Mouse (Mus musculus) forebrain, embryonic 16.5 days (tissue): ENCODE data around the gene Brd3. TPM values are rescaled to one million over a fixed set of nuclear protein-coding genes. Genes with fewer than 3 reads are reported as not detected.

Experiments used
- ATAC-seq: fragments of 200-750 bp; cut with Nextera tagmentation; 2 replicates; pipeline ENCODE4 v1.8.0; 2017; ENCODE audit warnings: mild to moderate bottlenecking, moderate library complexity
- H3K27ac ChIP-seq: fragments of 300-500 bp; sonication (generic); 2 replicates; pipeline ENCODE4 v1.5.1; 2014; ENCODE audit warnings: low read length, control low read depth
- H3K27me3 ChIP-seq: fragments of 300-500 bp; sonication (generic); replicated peaks from 2 replicates; pipeline ENCODE4 v1.6.1; 2014; ENCODE audit warnings: low read length; ENCODE audit not compliant: control insufficient read depth, insufficient read depth
- H3K36me3 ChIP-seq: fragments of 300-500 bp; sonication (generic); 2 replicates; pipeline ENCODE4 v1.6.1; 2014; ENCODE audit not compliant: control insufficient read depth, insufficient read depth
- H3K4me1 ChIP-seq: fragments of 300-500 bp; sonication (generic); replicated peaks from 2 replicates; pipeline ENCODE4 v1.6.1; 2014; ENCODE audit warnings: low read length; ENCODE audit not compliant: control insufficient read depth, insufficient read depth
- H3K4me2 ChIP-seq: fragments of 300-500 bp; sonication (generic); 2 replicates; pipeline ENCODE4 v1.6.1; 2014; ENCODE audit warnings: mild to moderate bottlenecking, low read length, control low read depth
- H3K4me3 ChIP-seq: fragments of 300-500 bp; sonication (generic); replicated peaks from 2 replicates; pipeline ENCODE4 v1.5.1; 2014; ENCODE audit warnings: mild to moderate bottlenecking, low read length, control low read depth
- H3K9ac ChIP-seq: fragments of 300-500 bp; sonication (generic); replicated peaks from 2 replicates; pipeline ENCODE4 v1.6.1; 2014; ENCODE audit warnings: low read depth, low read length, control low read depth
- H3K9me3 ChIP-seq: fragments of 300-500 bp; sonication (generic); 2 replicates; pipeline ENCODE4 v1.6.1; 2016; ENCODE audit warnings: low read length; ENCODE audit not compliant: control insufficient read depth
- WGBS: fragments of 180-500 bp; shearing (Covaris S2); extraction: QIAGEN DNeasy Blood & Tissue Kit; methylation state at CpG from one replicate; pipeline ENCODE4 v1.1.7; 2014; 5-methylcytosine and 5-hydroxymethylcytosine counted together
- polyA plus RNA-seq: library from polyadenylated mRNA; unstranded; fragments of >200 nt; fragmentation: Nextera tagmentation; extraction: Ambion mirVana; gene quantifications from 2 replicates; pipeline ENCODE4 v1.2.1, GENCODE M21; 2015

The Brd3 gene
- polyA plus RNA-seq, 1 experiment from 2014 or later: 153 TPM

DNA sequence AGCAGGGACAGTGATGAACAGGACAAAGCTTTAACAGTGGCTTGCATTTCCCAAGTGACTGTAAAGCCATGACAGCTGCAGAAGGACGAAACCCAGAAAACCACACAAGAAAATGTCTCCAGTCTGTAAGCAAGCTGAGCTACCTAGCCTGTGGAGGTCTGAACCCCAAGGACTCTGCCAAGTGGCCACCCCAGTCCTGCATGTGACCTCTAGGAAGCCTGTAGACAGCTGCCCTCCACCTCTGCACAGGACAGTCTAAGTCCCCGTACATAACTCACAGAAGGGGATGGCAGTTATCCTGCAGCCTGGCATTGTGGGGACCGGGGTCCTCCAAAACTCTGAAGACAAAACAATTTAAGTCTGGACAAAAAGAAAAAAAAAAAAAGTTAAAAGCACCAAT, 61.6 kb downstream of the Brd3 start:
- Histone ChIP-seq H3K4me3 (no peak overlapping the region), H3K4me1 (peaks cover 13% of the 10 kb centered on the region), H3K9me3 (no peaks in the 10 kb centered on the region), H3K27ac (no peak overlapping the region), H3K4me2 (no peak overlapping the region), H3K27me3 (no peaks in the 10 kb centered on the region), H3K36me3 (peaks cover 35% of the 10 kb centered on the region), H3K9ac (no peak overlapping the region)
- ATAC-seq: no peak
- WGBS: 93% methylated on average over 3 of the region's 3 CpGs

DNA sequence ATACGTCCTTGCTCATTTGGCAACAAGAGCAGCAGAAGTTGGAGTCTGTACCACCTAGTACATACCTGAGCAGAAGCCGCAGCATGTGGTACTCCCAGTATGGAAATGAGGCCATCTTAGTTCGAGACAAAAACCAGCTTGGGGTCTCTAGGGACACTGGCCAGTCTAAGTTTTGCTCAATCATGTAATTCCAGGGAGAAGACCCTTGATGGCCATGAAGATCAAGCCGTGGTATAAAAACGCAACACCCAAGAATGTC, 64.1 kb downstream of the Brd3 start:
- H3K9ac ChIP-seq: no peak overlapping the region
- H3K4me3 ChIP-seq: peak overlapping the region; percentile 75; the same call in 1 of the 2 replicates
- H3K4me1 ChIP-seq: peaks cover 13% of the 10 kb centered on the region
- ATAC-seq: no peak
- no peaks in the 10 kb centered on the region for H3K9me3 ChIP-seq
- H3K4me2 ChIP-seq: peak overlapping the region; percentile 74
- no peak overlapping the region for H3K27ac ChIP-seq
- WGBS: 72% methylated on average over 5 of the region's 5 CpGs
- H3K27me3 ChIP-seq: no peaks in the 10 kb centered on the region
- H3K36me3 ChIP-seq: peaks cover 12% of the 10 kb centered on the region

GRCm38 (mm10) chr2:27442708-27443449, 64.6 kb downstream of the Brd3 start:
- H3K27me3 ChIP-seq: no peaks in the 10 kb centered on the region
- peak overlapping the region; percentile 77 for H3K27ac ChIP-seq
- H3K9me3 ChIP-seq: no peaks in the 10 kb centered on the region
- peak; percentile 43; the same call in 1 of the 2 replicates for ATAC-seq
- H3K4me3 ChIP-seq: peak overlapping the region; percentile 75
- peak overlapping the region; percentile 74 for H3K4me2 ChIP-seq
- WGBS: 34% methylated on average over 20 of the region's 20 CpGs
- peaks cover 13% of the 10 kb centered on the region for H3K4me1 ChIP-seq
- peaks cover 9% of the 10 kb centered on the region; the same call in 1 of the 2 replicates for H3K36me3 ChIP-seq
- peak overlapping the region; percentile 79 for H3K9ac ChIP-seq

DNA sequence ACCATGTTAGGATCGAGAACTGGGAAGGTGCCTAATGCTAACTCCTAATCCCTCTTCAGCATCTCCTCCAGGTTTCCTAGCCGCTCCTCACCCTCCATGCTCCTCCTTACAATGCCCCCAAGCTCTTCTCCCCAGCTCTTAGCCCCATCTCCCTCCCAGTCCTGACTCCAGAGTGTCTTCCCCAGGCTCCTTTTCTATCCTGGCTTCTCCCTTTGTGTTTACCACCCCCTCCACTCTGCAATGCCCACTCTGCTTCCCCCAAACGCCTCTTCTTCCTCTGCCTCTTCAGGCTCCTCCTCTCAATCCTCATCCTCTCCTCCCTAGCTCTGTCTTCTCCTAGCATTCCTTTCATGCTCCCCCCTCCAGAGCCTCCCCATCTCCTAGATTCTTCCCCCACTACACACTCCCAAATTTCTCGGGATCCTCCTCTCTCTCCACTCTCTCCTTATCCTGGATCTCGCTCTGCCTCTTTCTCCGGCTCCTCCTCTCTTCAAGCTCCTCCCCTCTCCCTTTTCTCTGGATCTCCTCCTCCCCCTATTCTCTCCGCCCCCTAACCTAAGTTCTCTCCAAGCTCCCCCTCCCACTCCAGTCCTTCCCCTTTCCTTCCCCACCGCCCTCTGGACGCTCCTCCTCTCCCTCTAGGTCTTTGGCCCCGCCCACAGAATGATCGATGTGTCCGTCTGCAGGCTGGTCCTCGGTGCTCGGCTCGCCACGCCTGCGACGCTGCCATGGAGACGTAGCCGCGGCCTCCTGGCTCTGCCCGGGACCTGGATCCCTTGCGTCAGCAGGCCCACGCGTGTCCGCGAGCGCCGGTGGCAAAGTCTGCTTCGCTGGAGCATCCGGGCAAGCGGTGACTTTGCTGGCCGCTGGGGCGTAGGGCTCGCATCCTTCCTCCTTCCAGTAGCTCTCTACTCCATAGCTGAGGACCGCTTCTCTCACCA, 65.4 kb downstream of the Brd3 start, which contains the start of gene Brd3os:
Gene Brd3os, plus strand, starts transcription at position 558 of the 941 bp plus-strand sequence.
- H3K4me2 ChIP-seq: peak within 1 kb of the TSS; percentile 74
- peaks cover 5% of the 10 kb centered on the region; the same call in 1 of the 2 replicates for H3K36me3 ChIP-seq
- ATAC-seq: peak; percentile 89
- peaks cover 13% of the 10 kb centered on the region for H3K4me1 ChIP-seq
- H3K27ac ChIP-seq: peak within 1 kb of the TSS; percentile 87
- H3K27me3 ChIP-seq: no peaks in the 10 kb centered on the region
- peak within 1 kb of the TSS; percentile 79 for H3K9ac ChIP-seq
- H3K4me3 ChIP-seq: peak within 1 kb of the TSS; percentile 75
- H3K9me3 ChIP-seq: no peaks in the 10 kb centered on the region
- under 1% methylated on average over 36 of the region's 36 CpGs for WGBS

- Histone ChIP-seq H3K36me3 (no peaks in the 10 kb centered on the region), H3K9me3 (no peaks in the 10 kb centered on the region), H3K27ac (no peak overlapping the region), H3K27me3 (no peaks in the 10 kb centered on the region), H3K4me1 (peaks cover 11% of the 10 kb centered on the region), H3K4me3 (no peak overlapping the region), H3K4me2 (no peak overlapping the region), H3K9ac (no peak overlapping the region)
- 29% methylated on average over 11 of the region's 11 CpGs for WGBS
- no peak for ATAC-seq
These were observed 69.2 kb downstream of the Brd3 start for GRCm38 (mm10) chr2:27438281-27438680.

GRCm38 (mm10) chr2:27437876-27438275, 69.6 kb downstream of the Brd3 start:
- no peaks in the 10 kb centered on the region for H3K36me3 ChIP-seq

DNA sequence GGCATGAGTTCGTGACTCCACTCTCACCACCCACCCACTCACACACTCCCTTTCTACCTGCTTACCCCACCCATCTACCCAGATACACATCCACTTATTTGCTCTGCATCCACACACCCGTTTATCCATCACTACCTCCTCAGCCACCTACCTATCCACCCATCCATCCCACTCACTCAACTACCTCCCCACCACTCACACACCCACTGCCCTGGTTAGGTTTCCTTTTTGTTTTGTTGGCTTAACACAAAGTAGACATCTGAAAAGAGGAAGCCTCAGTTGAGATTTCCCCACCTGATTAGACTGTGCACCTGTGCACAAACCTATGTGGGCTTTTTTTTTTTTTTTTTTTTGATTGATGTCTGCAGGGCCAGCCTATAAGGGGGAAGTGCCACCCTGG, 74.9 kb downstream of the Brd3 start:
- H3K27ac ChIP-seq: peak overlapping the region; percentile 40; the same call in 1 of the 2 replicates
- H3K4me3 ChIP-seq: no peak overlapping the region
- no peaks in the 10 kb centered on the region for H3K9me3 ChIP-seq
- no peak overlapping the region for H3K9ac ChIP-seq
- WGBS: 77% methylated on average over 2 of the region's 2 CpGs
- ATAC-seq: no peak
- H3K27me3 ChIP-seq: no peaks in the 10 kb centered on the region
- no peak overlapping the region for H3K4me2 ChIP-seq
- no peaks in the 10 kb centered on the region for H3K36me3 ChIP-seq
- H3K4me1 ChIP-seq: peaks cover 4% of the 10 kb centered on the region; the same call in 1 of the 2 replicates

More at GRCm38 (mm10) chr2:27437876-27438275, 69.6 kb downstream of the Brd3 start:
- no peak for ATAC-seq
- no peaks in the 10 kb centered on the region for H3K27me3 ChIP-seq
- no peak overlapping the region for H3K27ac ChIP-seq
- no peak overlapping the region for H3K4me2 ChIP-seq
- no peaks in the 10 kb centered on the region for H3K9me3 ChIP-seq
- 73% methylated on average over 1 of the region's 1 CpGs for WGBS
- H3K4me3 ChIP-seq: no peak overlapping the region
- no peak overlapping the region for H3K9ac ChIP-seq
- H3K4me1 ChIP-seq: peaks cover 7% of the 10 kb centered on the region

- no peaks in the 10 kb centered on the region for H3K36me3 ChIP-seq
- no peak overlapping the region for H3K9ac ChIP-seq
- peaks cover 10% of the 10 kb centered on the region for H3K4me1 ChIP-seq
- H3K27ac ChIP-seq: no peak overlapping the region
- no peak for ATAC-seq
- no peak overlapping the region for H3K4me3 ChIP-seq
- whole genome bisulfite sequencing: 77% methylated on average over 7 of the region's 7 CpGs
- no peaks in the 10 kb centered on the region for H3K27me3 ChIP-seq
- H3K9me3 ChIP-seq: no peaks in the 10 kb centered on the region
- no peak overlapping the region for H3K4me2 ChIP-seq
These were observed 76.8 kb downstream of the Brd3 start for GRCm38 (mm10) chr2:27430621-27431020.

DNA sequence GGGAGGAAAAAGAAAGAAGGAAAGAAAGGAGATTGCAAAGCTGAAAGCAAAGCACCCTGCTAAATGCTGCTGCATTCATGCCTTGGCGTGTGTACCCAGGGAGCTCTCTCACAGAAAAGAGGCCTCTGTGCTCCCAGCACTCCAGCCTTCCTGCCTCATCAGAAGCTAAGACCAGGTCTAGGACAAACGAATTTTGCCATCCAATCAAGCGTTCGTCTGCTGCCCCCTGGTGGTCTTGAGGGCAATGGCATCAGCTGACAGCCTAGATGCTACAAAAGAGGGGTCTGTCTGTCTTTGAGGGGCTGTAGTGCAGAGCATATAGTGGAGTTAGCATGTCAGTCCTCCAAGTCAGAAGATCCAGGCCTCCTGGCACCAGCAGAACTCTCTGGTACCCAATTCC, 79.4 kb downstream of the Brd3 start:
- H3K4me3 ChIP-seq: no peak overlapping the region
- H3K4me2 ChIP-seq: no peak overlapping the region

More for the DNA sequence above, 79.4 kb downstream of the Brd3 start:
- H3K4me1 ChIP-seq: peaks cover 34% of the 10 kb centered on the region
- no peak overlapping the region for H3K27ac ChIP-seq
- H3K27me3 ChIP-seq: no peaks in the 10 kb centered on the region
- no peaks in the 10 kb centered on the region for H3K9me3 ChIP-seq
- H3K36me3 ChIP-seq: no peaks in the 10 kb centered on the region
- WGBS: 2% methylated on average over 4 of the region's 4 CpGs
- H3K9ac ChIP-seq: no peak overlapping the region
- ATAC-seq: peak; percentile 39
